Mouse (Mus musculus): ENCODE results near the gene Ubox5.

GRCm38 (mm10) chr2:130554841-130555240 is 75.0 kb downstream of the Ubox5 start:
- TF ChIP-seq POLR2A (IDR thresholded peaks at IDR 0.05; ENCODE audit: insufficient read depth, low read length) (no peak), CTCF (IDR thresholded peaks at IDR 0.05; ENCODE audit: low read depth, low read length) (no peak)

All from ES-Bruce4 (cell line).